Mouse (Mus musculus) brain, embryonic 14.5 days (tissue): Measurements from ENCODE around the gene Taar9.

Experiments
- CTCF ChIP-seq: fragments of 200-500 bp; IDR thresholded peaks from 2 replicates; pipeline ENCODE4 v1.5.1; 2012; ENCODE audit warnings: inconsistent platforms, mild to moderate bottlenecking, moderate library complexity, borderline replicate concordance; ENCODE audit not compliant: insufficient read depth, insufficient read length; ENCODE audit errors: extremely low read depth
- POLR2A ChIP-seq: fragments of 200-500 bp; IDR thresholded peaks from 2 replicates; pipeline ENCODE4 v1.6.1; 2012; ENCODE audit warnings: mild to moderate bottlenecking, inconsistent platforms, borderline replicate concordance; ENCODE audit not compliant: poor library complexity, insufficient read depth, insufficient read length, severe bottlenecking; ENCODE audit errors: extremely low read depth

DNA sequence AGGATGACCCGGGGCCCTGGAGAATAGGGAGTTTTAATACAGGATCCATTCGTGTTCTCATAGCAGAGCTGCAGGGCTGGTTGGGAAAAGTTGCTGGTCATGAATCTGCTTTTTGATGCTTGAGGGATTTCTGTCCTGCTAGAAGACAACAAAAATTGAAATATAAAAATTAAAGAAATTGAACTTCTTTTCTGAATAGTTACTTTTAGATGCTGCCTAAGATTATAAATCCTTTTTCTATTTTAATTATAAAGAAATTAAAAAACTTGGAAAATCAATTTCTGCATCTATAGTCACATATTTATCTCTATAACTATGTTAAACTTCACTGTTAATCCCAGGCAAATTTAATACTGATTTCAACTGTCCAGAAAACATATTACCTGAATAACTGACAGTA is 17.1 kb downstream of the Taar9 start, which contains the start of gene Taar8b:
- no peak for TF ChIP-seq POLR2A
- no peak for TF ChIP-seq CTCF
